13 mouse cellular contexts compared by ENCODE assay signal in the genomic region with DNA sequence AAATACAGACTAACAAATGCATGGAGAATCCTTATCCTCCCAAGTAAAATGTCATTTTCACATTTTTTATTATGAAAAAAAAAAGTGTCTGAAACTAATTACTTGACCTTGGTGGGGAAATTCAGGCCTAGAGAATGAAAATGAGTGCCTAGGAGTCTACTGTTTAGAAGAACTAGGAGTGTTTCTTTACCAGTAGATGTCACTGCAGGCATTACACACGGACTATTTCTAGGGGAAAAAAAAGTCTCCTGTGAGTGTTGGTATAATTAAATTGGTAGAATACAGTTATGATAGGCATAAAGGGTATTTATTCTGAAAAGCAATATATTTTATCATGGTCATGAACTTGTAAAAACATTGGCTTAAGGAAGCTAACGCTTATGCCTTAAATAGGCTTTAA. TPM values are rescaled to one million over a fixed set of nuclear protein-coding genes. Genes with fewer than 3 reads are reported as not detected.
DNase-seq lines count a peak whose midpoint lies in the region; ATAC-seq and TF ChIP-seq lines count a peak whose summit lies in the region.
"Had no signal": no experiment of that assay in that cellular context is flagged by ENCODE, and none has a peak within 500 bp of the region (broad histone marks: within the 10 kb centered on the region; RNA-seq: fewer than 3 reads in every experiment).

No protein-coding gene starts in this region.

- no peak overlapping the region for H3K9ac ChIP-seq in hindbrain, postnatal 0 days (replicated peaks; ENCODE audit: low read length)
- H3K9ac ChIP-seq in hindbrain, embryonic 12.5 days, result no peak overlapping the region
- H3K9ac ChIP-seq in lung, embryonic 15.5 days, result no peak overlapping the region

- 0 out of 2 replicates have a peak, but pooled peaks have one; percentile 49 for ATAC-seq in hindbrain, postnatal 0 days
- no peak for ATAC-seq in hindbrain, embryonic 12.5 days (ENCODE audit: low FRiP score)
- 0 out of 2 replicates have a peak, but pooled peaks have one; percentile 31 for ATAC-seq in lung, embryonic 15.5 days (ENCODE audit: borderline replicate concordance, extremely low read depth, low FRiP score, low TSS enrichment)

- no peaks in the 10 kb centered on the region for H3K36me3 ChIP-seq in hindbrain, postnatal 0 days (ENCODE audit: insufficient read depth, low read length)
- no peaks in the 10 kb centered on the region for H3K36me3 ChIP-seq in hindbrain, embryonic 12.5 days
- no peaks in the 10 kb centered on the region for H3K36me3 ChIP-seq in lung, embryonic 15.5 days

- H3K4me3 ChIP-seq in hindbrain, postnatal 0 days (ENCODE audit: low read length), result no peak overlapping the region
- H3K4me3 ChIP-seq in hindbrain, embryonic 12.5 days, result no peak overlapping the region
- no peak overlapping the region for H3K4me3 ChIP-seq in lung, embryonic 15.5 days
- H3K4me3 ChIP-seq: erythroblast, embryonic 14.5 days had no signal

- no peaks in the 10 kb centered on the region for H3K9me3 ChIP-seq in hindbrain, postnatal 0 days (ENCODE audit: low read length)
- H3K9me3 ChIP-seq in hindbrain, embryonic 12.5 days (replicated peaks), result no peaks in the 10 kb centered on the region
- H3K9me3 ChIP-seq in lung, embryonic 15.5 days, result no peaks in the 10 kb centered on the region

- no peak overlapping the region for H3K27ac ChIP-seq in hindbrain, postnatal 0 days
- H3K27ac ChIP-seq in hindbrain, embryonic 12.5 days, result no peak overlapping the region
- H3K27ac ChIP-seq in lung, embryonic 15.5 days, result no peak overlapping the region

- TF ChIP-seq CTCF in hindbrain, postnatal 0 days (IDR thresholded peaks at IDR 0.05; ENCODE audit: low read depth), result peak; percentile 76

- no peaks in the 10 kb centered on the region for H3K4me1 ChIP-seq in hindbrain, postnatal 0 days (ENCODE audit: insufficient read depth, low read length)
- H3K4me1 ChIP-seq in hindbrain, embryonic 12.5 days, result no peaks in the 10 kb centered on the region
- no peaks in the 10 kb centered on the region for H3K4me1 ChIP-seq in lung, embryonic 15.5 days

- H3K4me2 ChIP-seq in hindbrain, postnatal 0 days (ENCODE audit: low read depth, low read length), result no peak overlapping the region
- no peak overlapping the region for H3K4me2 ChIP-seq in hindbrain, embryonic 12.5 days (replicated peaks)
- no peak overlapping the region for H3K4me2 ChIP-seq in lung, embryonic 15.5 days

- H3K27me3 ChIP-seq in hindbrain, postnatal 0 days (ENCODE audit: insufficient read depth, low read length), result no peaks in the 10 kb centered on the region
- no peaks in the 10 kb centered on the region for H3K27me3 ChIP-seq in hindbrain, embryonic 12.5 days
- no peaks in the 10 kb centered on the region for H3K27me3 ChIP-seq in lung, embryonic 15.5 days

- 40% methylated on average over 2 of the region's 2 CpGs for WGBS in hindbrain, postnatal 0 days
- WGBS in hindbrain, embryonic 12.5 days, result 48% methylated on average over 2 of the region's 2 CpGs
- WGBS in lung, embryonic 15.5 days, result 17% methylated on average over 2 of the region's 2 CpGs

- peak; percentile 16 to 55 for DNase-seq in cerebellum, postnatal 10 days
- DNase-seq in cerebellum, adult 9-11 months, result no peak
- peak; percentile 78 for DNase-seq in hindbrain, postnatal 0 days (ENCODE audit: low spot score)
- no peak for DNase-seq in lung, postnatal 14 days
- peak; percentile 54 for DNase-seq in retina, embryonic 14.5 days (ENCODE audit: low spot score)
- DNase-seq in layer of hippocampus, adult 11-12 months (ENCODE audit: low spot score), result no peak
- DNase-seq: B cell, adult 2 months; kidney, adult 11 months; left cerebral cortex, postnatal 4 days had no signal

RNA-seq across cellular contexts. Expression of a gene that starts 55.5 kb away (rescaled TPM):
- 37.8 and 38.8 TPM in 2 replicates for total RNA-seq in hindbrain, postnatal 0 days (2014; rRNA removed)
- 7.8 and 9.7 TPM in 2 replicates for polyA plus RNA-seq in hindbrain, postnatal 0 days (2015; fragmentation: Nextera tagmentation; extraction: Ambion mirVana)
- polyA plus RNA-seq in hindbrain, embryonic 12.5 days (2016; fragmentation: Nextera tagmentation; extraction: Ambion mirVana), result 40.1 and 44.0 TPM in 2 replicates
- polyA plus RNA-seq in lung, embryonic 15.5 days (2015; fragmentation: Nextera tagmentation; extraction: Ambion mirVana), result 29.7 and 32.4 TPM in 2 replicates
- total RNA-seq: monocyte, adult 5-6 weeks had no signal
- polyA plus RNA-seq: erythroblast, embryonic 14.5 days had no signal

Comparison
In these comparisons a context has a peak if more than half of its experiments do, and no peak if none do; other contexts are left out.
1. DNase-seq: peak in cerebellum, postnatal 10 days (2 of 2), hindbrain, postnatal 0 days (single experiment) and retina, embryonic 14.5 days (single experiment); none in cerebellum, adult 9-11 months (single experiment), lung, postnatal 14 days (single experiment) and layer of hippocampus, adult 11-12 months (single experiment).